13 mouse cellular contexts compared by ENCODE assay signal in the genomic region with DNA sequence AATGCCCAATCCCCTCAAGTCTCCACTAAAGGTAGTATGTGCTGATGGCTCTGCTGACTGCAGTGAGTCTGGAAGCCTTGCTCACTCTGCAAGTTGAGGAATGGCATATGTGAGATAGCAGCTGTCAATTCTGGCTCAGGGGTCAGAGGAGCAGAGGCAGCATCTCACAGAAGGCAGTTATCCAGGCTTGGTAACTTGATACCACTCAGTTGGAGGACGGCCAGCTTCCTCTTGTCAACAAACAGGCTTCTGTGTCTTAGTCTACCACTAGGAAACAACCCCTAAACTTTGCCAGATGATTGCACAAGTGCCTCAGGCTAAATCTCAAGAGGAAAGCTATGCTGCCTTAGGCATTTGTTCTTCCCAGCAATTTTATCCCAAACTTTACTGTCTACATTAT. TPM values are rescaled to one million over a fixed set of nuclear protein-coding genes. Genes with fewer than 3 reads are reported as not detected.
A peak's percentile ranks its signal among the peaks of the same experiment; 100 is the strongest.
DNase-seq lines count a peak whose midpoint lies in the region; ATAC-seq lines count a peak whose summit lies in the region.
"Had no signal": no experiment of that assay in that cellular context is flagged by ENCODE, and none has a peak within 500 bp of the region (broad histone marks: within the 10 kb centered on the region; RNA-seq: fewer than 3 reads in every experiment).

No protein-coding gene starts in this region.

- H3K36me3 ChIP-seq in heart, embryonic 16.5 days (ENCODE audit: control insufficient read depth, insufficient read depth): no peaks in the 10 kb centered on the region
- H3K36me3 ChIP-seq in midbrain, embryonic 14.5 days (ENCODE audit: control insufficient read depth, insufficient read depth, low read length): no peaks in the 10 kb centered on the region
- H3K36me3 ChIP-seq: embryonic facial prominence, embryonic 15.5 days had no signal

- DNase-seq in cerebellum, postnatal 10 days: peak; percentile 15 to 16
- DNase-seq in cerebellum, adult 8-10 months: no peak
- DNase-seq in 3134 (ENCODE audit: extremely low read depth, insufficient read length, low spot score): peak; percentile 8
- peak; percentile 4 for DNase-seq in embryo, embryonic 9.5 days (ENCODE audit: extremely low spot score)
- DNase-seq in midbrain, embryonic 14.5 days: no peak
- no peak for DNase-seq in ovary, postnatal 10 days (ENCODE audit: low spot score)
- DNase-seq: right cerebral cortex, postnatal 14 days had no signal

- H3K4me1 ChIP-seq in heart, embryonic 16.5 days (ENCODE audit: control insufficient read depth, insufficient read depth, low read length): no peaks in the 10 kb centered on the region
- H3K4me1 ChIP-seq in midbrain, embryonic 14.5 days (ENCODE audit: control insufficient read depth, insufficient read depth, low read length): no peaks in the 10 kb centered on the region
- H3K4me1 ChIP-seq: embryonic facial prominence, embryonic 15.5 days had no signal

- no peak overlapping the region for H3K4me2 ChIP-seq in heart, embryonic 16.5 days (ENCODE audit: low read depth, low read length)
- no peak overlapping the region for H3K4me2 ChIP-seq in midbrain, embryonic 14.5 days (ENCODE audit: low read length)
- H3K4me2 ChIP-seq: embryonic facial prominence, embryonic 15.5 days had no signal

- H3K27me3 ChIP-seq in heart, embryonic 16.5 days (ENCODE audit: control insufficient read depth, insufficient read depth, low read length): no peaks in the 10 kb centered on the region
- H3K27me3 ChIP-seq in midbrain, embryonic 14.5 days (ENCODE audit: control insufficient read depth, insufficient read depth, low read length): no peaks in the 10 kb centered on the region
- H3K27me3 ChIP-seq: embryonic facial prominence, embryonic 15.5 days had no signal

- peak; percentile 87; the same call in 1 of the 2 replicates for ATAC-seq in heart, embryonic 16.5 days (replicated peaks; ENCODE audit: extremely low read depth, insufficient read depth, low FRiP score)
- no peak for ATAC-seq in megakaryocyte-erythroid progenitor cell, adult 5-6 weeks (replicated peaks; ENCODE audit: low FRiP score, low TSS enrichment, poor library complexity, severe bottlenecking)
- no peak for ATAC-seq in midbrain, embryonic 14.5 days (ENCODE audit: low FRiP score, low TSS enrichment)

- no peak overlapping the region for H3K27ac ChIP-seq in heart, embryonic 16.5 days (ENCODE audit: low read length)
- H3K27ac ChIP-seq in midbrain, embryonic 14.5 days (replicated peaks; ENCODE audit: low read depth, low read length): no peak overlapping the region
- H3K27ac ChIP-seq: embryonic facial prominence, embryonic 15.5 days had no signal

- H3K4me3 ChIP-seq in heart, embryonic 16.5 days (ENCODE audit: low read length): no peak overlapping the region
- H3K4me3 ChIP-seq in midbrain, embryonic 14.5 days (replicated peaks; ENCODE audit: low read depth, low read length): no peak overlapping the region
- H3K4me3 ChIP-seq: embryonic facial prominence, embryonic 15.5 days had no signal

- H3K9ac ChIP-seq in heart, embryonic 16.5 days (ENCODE audit: low read length): no peak overlapping the region
- H3K9ac ChIP-seq in midbrain, embryonic 14.5 days (replicated peaks; ENCODE audit: low read length): no peak overlapping the region
- H3K9ac ChIP-seq: embryonic facial prominence, embryonic 15.5 days had no signal

- 18% methylated on average over 1 of the region's 1 CpGs for whole genome bisulfite sequencing in heart, embryonic 16.5 days
- WGBS in midbrain, embryonic 14.5 days: 42% methylated on average over 1 of the region's 1 CpGs

- no peaks in the 10 kb centered on the region for H3K9me3 ChIP-seq in heart, embryonic 16.5 days (replicated peaks; ENCODE audit: control insufficient read depth, low read length)
- H3K9me3 ChIP-seq in midbrain, embryonic 14.5 days (ENCODE audit: control insufficient read depth, low read length): no peaks in the 10 kb centered on the region
- H3K9me3 ChIP-seq: embryonic facial prominence, embryonic 15.5 days had no signal

RNA-seq across cellular contexts. Expression of a gene that starts 55.7 kb away (rescaled TPM):
- 0.97 and 1.9 TPM in 2 replicates for polyA plus RNA-seq in heart, embryonic 16.5 days (2015; fragmentation: Nextera tagmentation; extraction: Ambion mirVana)
- total RNA-seq in megakaryocyte-erythroid progenitor cell, adult 5-6 weeks (2014; fragmentation: Nextera tagmentation): 0.13 TPM in 1 of 2 replicates, not detected in the other
- not detected in 2 replicates for total RNA-seq in megakaryocyte-erythroid progenitor cell, adult 5-6 weeks (2017)
- polyA plus RNA-seq in midbrain, embryonic 14.5 days (2014; fragmentation: Nextera tagmentation; extraction: Ambion mirVana): 0.55 and 0.59 TPM in 2 replicates
- total RNA-seq: monocyte, adult 5-6 weeks had no signal

RNA-seq across cellular contexts. Expression of a gene that starts 56.3 kb away (rescaled TPM):
- polyA plus RNA-seq in heart, embryonic 16.5 days (2015; fragmentation: Nextera tagmentation; extraction: Ambion mirVana): not detected in 2 replicates
- not detected in 2 replicates for total RNA-seq in megakaryocyte-erythroid progenitor cell, adult 5-6 weeks (2014; fragmentation: Nextera tagmentation)
- not detected in 2 replicates for total RNA-seq in megakaryocyte-erythroid progenitor cell, adult 5-6 weeks (2017)
- not detected in 2 replicates for polyA plus RNA-seq in midbrain, embryonic 14.5 days (2014; fragmentation: Nextera tagmentation; extraction: Ambion mirVana)
- total RNA-seq: left cerebral cortex, postnatal 10 days; monocyte, adult 5-6 weeks had no signal
- polyA plus RNA-seq: embryonic facial prominence, embryonic 15.5 days; heart, embryonic 14.5 days had no signal

Comparison
In these comparisons a context has a peak if more than half of its experiments do, and no peak if none do; other contexts are left out.
1. DNase-seq: peak in cerebellum, postnatal 10 days (2 of 2), 3134 (single experiment) and embryo, embryonic 9.5 days (single experiment); none in cerebellum, adult 8-10 months (single experiment), midbrain, embryonic 14.5 days (single experiment) and ovary, postnatal 10 days (single experiment).